Mouse (Mus musculus) R1 (cell line): ENCODE measurements around the gene Akirin2.
A peak's percentile ranks its signal among the peaks of the same experiment; 100 is the strongest.

ENCODE experiments used
- DNase-seq: peaks from one replicate; pipeline ENCODE4 v3.0.0-alpha.2; 2018; ENCODE audit warnings: low read depth, low spot score

The Akirin2 gene

GRCm38 (mm10) chr4:34584871-34585607 lies 34.3 kb downstream of the Akirin2 start:
- DNase-seq: no peak

- DNase-seq: no peak
Measured at GRCm38 (mm10) chr4:34603123-34603522, 52.4 kb downstream of the Akirin2 start.

DNA sequence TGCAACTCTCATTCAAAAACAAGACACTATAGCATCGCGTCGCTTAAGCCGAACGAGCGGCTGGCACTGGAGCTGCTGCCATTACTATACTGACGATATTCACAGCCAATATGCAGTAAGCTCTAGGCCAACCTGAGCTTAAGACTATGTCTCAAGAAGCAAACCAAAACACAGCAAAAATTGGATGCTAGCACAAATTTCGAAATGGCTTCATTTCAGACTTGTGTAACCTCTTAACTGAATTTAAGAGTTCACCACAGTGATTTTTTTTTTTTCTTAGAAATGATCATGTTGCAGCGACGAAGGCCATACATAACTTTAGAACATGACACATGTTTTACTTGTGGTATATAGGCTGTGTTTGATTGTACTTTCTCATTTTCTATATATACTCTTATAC lies 55.9 kb downstream of the Akirin2 start:
- no peak for DNase-seq

DNA sequence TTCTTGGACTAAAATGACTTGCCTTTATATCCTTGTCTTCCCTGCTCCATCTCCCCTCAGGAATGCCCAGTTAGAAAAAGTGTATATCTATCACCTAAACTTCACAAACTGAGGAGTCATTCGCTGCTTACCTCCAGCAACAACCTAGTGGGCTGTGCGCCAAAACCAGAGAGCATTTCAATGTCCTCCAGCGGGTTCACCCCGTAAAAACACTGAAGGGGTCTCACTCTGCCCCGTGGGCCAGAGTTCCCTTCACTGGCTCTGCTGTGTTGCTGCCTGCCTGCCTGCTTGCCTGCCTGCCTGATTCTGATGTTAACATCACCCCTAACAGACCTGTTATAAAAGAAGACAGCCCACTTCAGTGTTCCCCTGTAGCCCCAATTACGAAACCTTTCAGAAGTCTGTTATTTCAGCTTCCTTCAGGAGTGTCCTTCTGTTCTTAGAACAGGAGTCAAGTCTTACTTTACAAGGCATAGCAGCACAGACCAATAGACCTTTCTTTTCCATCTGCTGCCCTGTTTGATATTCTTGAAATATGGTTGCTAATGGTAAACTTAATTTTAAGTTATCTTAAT lies 62.9 kb downstream of the Akirin2 start:
- DNase-seq: no peak

DNA sequence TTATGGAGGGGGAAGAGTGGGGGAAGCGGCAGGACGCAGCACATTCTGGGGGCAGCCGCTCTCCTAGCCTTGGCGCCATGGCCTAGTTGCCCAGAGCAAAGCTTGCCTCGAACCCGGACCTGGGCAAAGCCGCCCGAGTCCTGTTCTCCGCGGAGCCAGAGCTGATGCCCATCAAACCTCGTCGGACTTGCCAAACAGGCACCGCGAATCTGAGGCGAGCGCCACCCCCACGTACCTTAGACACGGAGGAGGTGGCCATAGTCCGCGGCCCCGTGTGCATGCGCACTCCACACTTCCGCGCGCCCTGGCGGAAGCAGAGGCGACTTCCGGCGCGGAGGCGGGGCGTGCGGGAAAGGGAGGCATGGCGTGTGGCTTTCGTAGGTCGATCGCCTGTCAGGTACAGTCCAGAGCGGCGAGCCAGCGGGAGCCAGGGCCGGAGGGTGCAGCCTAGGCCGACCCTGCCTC lies 63.9 kb downstream of the Akirin2 start, which contains the start of the genes Orc3 and Rars2:
Orc3 (minus strand) TSS at position 315 of the 465 bp plus-strand sequence.
Rars2 (plus strand) TSS at position 328 of the 465 bp plus-strand sequence.
- DNase-seq: peak; percentile 92

DNA sequence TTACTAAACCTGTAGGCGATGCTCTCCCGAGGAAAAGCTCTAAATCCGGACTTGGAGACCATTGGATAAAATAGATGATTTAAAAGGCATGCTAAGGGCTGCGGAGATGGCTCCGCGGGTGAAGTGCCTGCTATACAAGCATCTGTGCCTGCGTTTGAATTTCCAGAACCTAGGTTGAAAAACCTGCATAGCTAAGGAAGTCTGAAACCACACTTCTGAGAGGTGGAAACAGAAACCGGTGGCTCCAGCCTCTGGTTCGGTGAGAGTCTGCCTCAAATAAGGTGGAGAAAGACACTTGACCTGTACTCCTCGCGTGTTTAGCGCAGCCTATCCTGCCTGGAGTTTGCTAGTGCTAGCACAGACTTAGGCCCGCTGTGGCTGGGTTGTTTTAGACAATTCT lies 64.6 kb downstream of the Akirin2 start:
- peak; percentile 27 for DNase-seq

- peak; percentile 32 for DNase-seq
Measured at GRCm38 (mm10) chr4:34616146-34616545, 65.4 kb downstream of the Akirin2 start.
